Mouse (Mus musculus): ENCODE data around the gene Decr2.
"Not testable (repeated sequence)": the region's sequence is repeated elsewhere in the genome, so short reads cannot be mapped to it uniquely, and the experiment has no call there.

The Decr2 gene

DNA sequence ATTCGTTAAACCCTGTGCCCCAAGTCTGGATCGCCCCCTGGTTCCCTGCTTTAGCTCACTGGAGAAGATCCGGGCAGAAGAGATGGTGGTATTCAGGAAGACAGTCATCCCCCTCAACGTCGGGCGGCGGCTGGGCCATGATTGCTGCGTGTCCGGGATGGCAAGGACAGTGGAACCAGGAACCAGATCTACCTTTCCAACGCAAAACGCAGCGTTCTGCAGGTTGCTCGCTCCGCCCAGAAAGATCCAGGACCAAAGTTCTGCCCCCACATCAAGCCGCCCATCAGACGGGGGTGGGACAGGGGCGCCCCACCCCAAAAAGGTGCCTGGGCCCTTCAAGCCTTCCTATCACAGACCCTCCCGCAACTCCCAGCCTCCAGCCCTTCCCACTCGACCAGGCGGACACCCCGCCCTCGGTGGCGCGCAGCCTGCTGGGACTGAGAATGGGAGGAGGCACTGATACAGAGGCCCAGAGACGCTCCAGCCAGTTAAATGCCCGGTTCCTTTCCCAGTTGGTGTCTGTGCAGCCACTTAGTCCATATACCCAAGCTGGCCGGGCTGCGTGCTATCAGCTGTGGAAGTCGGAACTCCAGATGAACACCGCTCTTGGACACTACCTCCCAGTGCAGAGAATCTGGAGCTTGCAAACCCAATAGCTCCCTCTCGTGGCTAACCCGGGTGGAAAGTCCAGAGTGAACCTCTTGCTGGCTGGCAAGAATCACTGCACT lies at the start of gene Decr2:
Gene Decr2 (minus strand): TSS at position 433 of the 728 bp plus-strand sequence.
- in situ Hi-C loops (cut with MboI, MseI) = no loop called here

DNA sequence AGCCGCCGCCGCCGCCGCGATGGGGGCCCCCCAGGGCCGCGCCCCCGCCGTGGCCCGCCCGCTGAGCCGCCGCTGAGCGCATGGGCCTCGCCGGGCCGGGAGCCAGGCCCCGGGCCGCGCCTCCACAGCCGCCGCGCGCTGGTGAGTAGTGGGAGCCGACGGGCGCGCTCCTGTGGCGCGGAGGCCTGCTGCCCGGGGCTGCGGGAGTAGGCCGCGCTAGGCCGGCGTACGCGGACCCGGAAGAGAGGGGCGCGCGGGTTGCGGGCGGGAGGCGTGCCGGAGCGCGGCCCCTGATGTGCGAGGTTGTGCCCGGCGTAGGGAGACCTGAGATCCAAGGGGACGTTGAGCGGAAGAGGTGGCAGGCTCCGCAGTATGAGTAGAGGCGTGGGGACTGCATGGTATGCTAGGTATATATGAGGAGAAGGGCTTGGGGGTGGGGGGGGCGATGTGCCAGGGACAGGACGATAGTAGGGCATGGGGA lies 48.8 kb upstream of the Decr2 start:
- in situ Hi-C loops (cut with MboI, MseI) = no loop called here

GRCm38 (mm10) chr17:26138239-26138836 lies 48.2 kb upstream of the Decr2 start, which contains the start of gene Axin1:
Gene Axin1, plus strand, starts transcription at chr17:26138688.
- in situ Hi-C loops (cut with MboI, MseI) = no loop called here

DNA sequence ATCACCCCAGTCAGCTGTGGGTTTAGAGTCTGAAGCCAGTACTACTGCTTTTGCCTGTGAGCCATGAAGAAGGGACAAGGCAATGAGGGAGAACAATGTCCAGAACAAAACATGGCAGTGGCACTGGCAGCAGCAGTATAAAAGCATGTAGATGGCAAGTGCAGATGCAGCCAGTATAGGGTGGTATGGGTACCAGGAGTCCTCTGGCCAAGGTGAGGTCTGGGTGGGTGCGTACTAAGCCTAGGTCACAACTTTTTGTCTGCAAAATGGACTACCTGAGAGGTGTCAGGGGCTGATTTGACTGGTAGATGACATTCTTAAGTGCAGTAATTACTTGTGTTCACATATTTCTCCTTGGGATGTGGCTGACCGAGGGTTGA lies 47.6 kb upstream of the Decr2 start:
- in situ Hi-C loops (cut with MboI, MseI) = no loop called here

DNA sequence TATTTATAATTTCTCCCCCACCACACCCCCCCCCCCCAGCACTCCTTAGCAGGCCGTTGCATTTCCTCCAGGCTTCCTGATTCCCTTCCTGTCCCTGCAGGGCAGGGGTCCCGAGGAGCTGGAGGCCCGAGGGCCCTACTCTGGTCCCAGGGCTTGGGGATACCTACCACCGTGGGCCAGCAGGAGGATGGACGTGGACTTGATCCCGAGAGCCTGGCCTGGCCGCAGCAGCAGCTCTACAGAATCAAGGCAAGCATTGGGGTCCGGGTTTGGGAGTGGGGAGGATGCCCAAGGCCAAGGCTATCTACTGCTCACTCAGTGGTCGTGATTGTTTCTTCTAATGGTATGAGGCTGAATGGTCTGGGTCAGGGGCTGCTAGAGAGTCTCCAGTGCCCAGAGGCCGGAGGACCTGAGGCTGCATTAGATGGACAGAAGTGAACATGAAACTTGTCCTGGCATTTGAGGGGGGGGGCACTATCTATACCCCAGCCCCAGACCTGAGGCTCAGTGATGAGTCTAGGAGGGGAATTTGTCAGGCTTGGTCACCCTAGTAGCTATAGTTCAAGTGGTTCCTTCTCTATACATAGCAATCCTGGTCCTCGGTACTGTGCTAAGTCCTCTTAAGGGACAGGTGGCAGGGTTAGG lies 47.1 kb upstream of the Decr2 start:
- in situ Hi-C loops (cut with MboI, MseI) = no loop called here

GRCm38 (mm10) chr17:26131856-26132853 lies 42.0 kb upstream of the Decr2 start:
- in situ Hi-C loops (cut with MboI, MseI) = no loop called here

GRCm38 (mm10) chr17:26131062-26131732 lies 41.1 kb upstream of the Decr2 start:
- in situ Hi-C loops (cut with MboI, MseI) = no loop called here

DNA sequence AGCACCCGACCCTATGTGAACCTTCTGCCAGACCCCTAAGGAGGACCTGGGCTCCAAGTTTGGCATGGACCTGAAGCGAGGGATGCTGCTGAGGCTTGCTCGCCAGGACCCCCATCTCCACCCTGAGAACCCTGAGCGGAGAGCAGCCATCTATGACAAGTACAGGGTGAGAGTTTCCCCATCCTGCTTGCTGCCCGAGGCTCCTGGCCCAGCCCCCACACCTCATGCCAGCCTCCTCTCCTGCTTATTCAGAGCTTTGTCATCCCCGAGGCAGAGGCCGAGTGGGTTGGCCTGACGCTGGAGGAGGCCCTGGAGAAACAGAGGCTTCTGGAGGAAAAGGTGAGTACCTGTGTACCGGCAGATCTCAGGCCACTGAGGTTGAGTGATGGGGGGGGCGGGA lies 35.1 kb upstream of the Decr2 start:
- in situ Hi-C loops (cut with MboI, MseI) = no loop called here

DNA sequence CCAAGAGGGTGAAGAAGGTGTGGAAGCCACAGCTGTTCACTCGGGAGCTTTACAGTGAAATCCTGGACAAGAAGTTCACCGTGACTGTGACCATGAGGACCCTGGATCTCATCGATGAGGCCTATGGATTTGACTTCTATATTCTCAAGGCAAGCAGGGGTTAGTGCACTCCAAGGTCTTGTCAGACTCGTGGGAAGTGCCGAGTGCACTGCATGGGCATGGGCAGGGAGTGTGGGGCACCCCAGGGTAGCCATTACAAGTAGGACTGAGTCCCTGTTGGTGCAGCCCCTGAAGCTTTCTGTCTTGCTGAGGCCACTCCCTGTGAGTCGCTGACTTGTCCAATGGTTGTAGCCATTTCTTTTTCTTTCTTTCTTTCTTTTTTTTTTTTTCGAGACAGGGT lies 34.4 kb upstream of the Decr2 start:
- in situ Hi-C loops (cut with MboI, MseI) = loop anchor here (5.0 kb wide), 1 partner anchor 113 kb away; no protein-coding TSS in a partner anchor

DNA sequence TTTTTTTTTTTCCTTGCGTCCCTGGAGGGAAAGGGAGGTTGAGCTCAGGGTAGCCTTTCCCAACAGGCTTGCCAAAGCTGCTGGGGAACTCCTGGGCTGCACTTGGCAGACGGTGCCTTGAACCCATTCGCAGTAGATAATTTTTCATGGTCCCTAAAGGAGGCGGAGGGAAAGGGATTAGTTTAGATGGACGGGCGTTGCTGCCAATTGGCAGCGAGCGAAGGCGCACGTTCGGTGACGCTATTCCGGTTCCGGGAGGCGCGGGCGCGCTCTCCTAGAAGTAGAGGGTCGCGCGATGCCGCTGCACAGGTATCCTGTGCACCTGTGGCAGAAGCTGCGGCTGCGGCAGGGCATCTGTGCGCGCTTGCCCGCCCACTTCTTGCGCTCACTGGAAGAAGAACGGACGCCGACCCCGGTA lies 33.1 kb upstream of the Decr2 start, which contains the start of gene Mrpl28:
Gene Mrpl28 (plus strand): TSS at position 234 of the 418 bp plus-strand sequence.
- in situ Hi-C loops (cut with MboI, MseI) = loop anchor here (5.0 kb wide), 1 partner anchor 114 kb away; no protein-coding TSS in a partner anchor

GRCm38 (mm10) chr17:26122431-26123140 lies 32.4 kb upstream of the Decr2 start:
- in situ Hi-C loops (cut with MboI, MseI) = loop anchor here (5.0 kb wide), 1 partner anchor 115 kb away; no protein-coding TSS in a partner anchor

GRCm38 (mm10) chr17:26119766-26120710 lies 29.9 kb upstream of the Decr2 start:
- in situ Hi-C loops (cut with MboI, MseI) = loop anchor here (5.0 kb wide), 1 partner anchor 117 kb away; no protein-coding TSS in a partner anchor

- in situ Hi-C loops (cut with MboI, MseI) = no loop called here
Measured at GRCm38 (mm10) chr17:26116503-26117258, 26.5 kb upstream of the Decr2 start.

- in situ Hi-C loops (cut with MboI, MseI) = no loop called here
Measured at GRCm38 (mm10) chr17:26115956-26116487, 25.9 kb upstream of the Decr2 start.

DNA sequence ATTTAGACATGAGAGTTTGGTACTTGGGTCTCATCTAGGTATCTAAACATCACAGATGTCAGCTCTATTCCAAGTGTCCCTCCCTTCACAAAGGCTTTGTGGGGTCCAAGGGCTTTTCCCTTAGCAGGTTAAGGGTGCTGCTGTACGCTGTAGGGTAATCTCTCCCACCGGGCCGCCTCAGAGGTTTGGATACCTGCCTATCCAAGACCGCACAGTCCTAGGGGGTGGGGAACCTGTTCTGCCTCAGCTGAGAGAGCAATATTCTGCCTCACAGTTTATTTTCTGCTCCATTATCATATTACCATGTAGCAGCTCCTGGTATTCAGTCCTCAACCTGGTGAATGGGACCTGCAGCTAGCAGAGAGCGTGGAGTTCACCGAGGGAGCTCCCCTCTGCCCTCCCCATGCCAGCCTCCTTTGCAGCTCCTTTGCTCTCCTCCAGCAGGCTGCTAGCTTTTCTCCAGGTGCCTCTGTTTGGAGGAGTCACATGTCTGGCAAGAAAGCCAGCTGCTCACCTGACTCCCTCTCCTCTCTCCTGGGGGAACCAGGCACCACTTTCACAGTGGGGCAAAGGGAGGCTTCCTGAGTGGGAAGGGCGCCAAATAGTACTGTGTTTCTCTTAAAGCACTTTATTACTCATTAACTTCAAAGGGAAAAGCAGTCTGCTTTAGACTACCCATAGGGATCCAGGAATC lies 25.2 kb upstream of the Decr2 start:
- in situ Hi-C loops (cut with MboI, MseI) = no loop called here

- in situ Hi-C loops (cut with MboI, MseI) = not testable (repeated sequence)
Measured at GRCm38 (mm10) chr17:26114461-26114860, 24.3 kb upstream of the Decr2 start.

DNA sequence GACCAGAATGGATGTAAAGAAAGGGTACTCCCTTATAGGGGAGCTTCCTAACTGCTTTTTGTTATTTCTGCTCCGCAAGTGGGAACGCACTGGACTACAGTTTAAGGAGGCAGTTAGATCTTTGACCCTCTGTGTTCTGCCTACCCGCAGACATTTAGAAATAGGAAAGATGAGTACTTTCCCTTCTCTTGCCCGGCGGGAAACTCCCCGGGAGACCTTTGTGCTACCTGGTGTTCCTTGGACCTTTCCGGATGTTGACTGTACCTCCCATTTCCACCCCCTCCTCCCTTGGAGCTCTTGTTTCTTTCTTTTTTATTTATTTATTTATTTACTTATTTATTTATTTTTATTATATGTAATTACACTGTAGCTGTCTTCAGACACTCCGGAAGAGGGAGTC lies 23.9 kb upstream of the Decr2 start:
- in situ Hi-C loops (cut with MboI, MseI) = no loop called here

Measured in T-helper 2 cell (primary cell).